Mouse (Mus musculus): ENCODE data around the gene Uqcr10. TPM values are rescaled to one million over a fixed set of nuclear protein-coding genes. Genes with fewer than 3 reads are reported as not detected.
"Not testable (repeated sequence)": the region's sequence is repeated elsewhere in the genome, so short reads cannot be mapped to it uniquely, and the experiment has no call there.

Gene Uqcr10
- polyA plus RNA-seq, 1 experiment from 2014 or later, result 889 TPM

GRCm38 (mm10) chr11:4712822-4713221 lies 8.7 kb upstream of the Uqcr10 start:
- no peaks in the 10 kb centered on the region for H3K27me3 ChIP-seq
- H3K4me2 ChIP-seq, result no peak overlapping the region
- no peak overlapping the region for H3K27ac ChIP-seq
- H3K9ac ChIP-seq, result no peak overlapping the region
- no peaks in the 10 kb centered on the region for H3K4me1 ChIP-seq
- no peak for ATAC-seq (replicated peaks; ENCODE audit: low FRiP score)
- H3K4me3 ChIP-seq (replicated peaks), result no peak overlapping the region
- H3K9me3 ChIP-seq (replicated peaks), result no peaks in the 10 kb centered on the region
- no peaks in the 10 kb centered on the region for H3K36me3 ChIP-seq

GRCm38 (mm10) chr11:4710188-4710587 lies 6.0 kb upstream of the Uqcr10 start:
- H3K9ac ChIP-seq; ATAC-seq (replicated peaks; ENCODE audit: low FRiP score); H3K4me2 ChIP-seq; H3K4me1 ChIP-seq; H3K27ac ChIP-seq; H3K9me3 ChIP-seq (replicated peaks); H3K4me3 ChIP-seq (replicated peaks); H3K36me3 ChIP-seq; H3K27me3 ChIP-seq: not testable (repeated sequence)
- WGBS, result 85% methylated on average over 4 of the region's 4 CpGs

GRCm38 (mm10) chr11:4705178-4705577 lies 1.0 kb upstream of the Uqcr10 start:
- Histone ChIP-seq H3K27me3 (no peaks in the 10 kb centered on the region), H3K27ac (peak overlapping the region; percentile 66), H3K9me3 (replicated peaks) (no peaks in the 10 kb centered on the region), H3K4me1 (peaks cover 13% of the 10 kb centered on the region), H3K9ac (peak overlapping the region; percentile 58), H3K4me2 (peak overlapping the region; percentile 79), H3K4me3 (replicated peaks) (peak overlapping the region; percentile 89), H3K36me3 (peaks cover 23% of the 10 kb centered on the region)
- no peak for ATAC-seq (replicated peaks; ENCODE audit: low FRiP score)
- WGBS, result 5% methylated on average over 4 of the region's 4 CpGs

- no peak; the same call in 1 of the 2 replicates for ATAC-seq (replicated peaks; ENCODE audit: low FRiP score)
- H3K27ac ChIP-seq, result peak overlapping the region; percentile 84
- peaks cover 23% of the 10 kb centered on the region for H3K36me3 ChIP-seq
Measured at GRCm38 (mm10) chr11:4703688-4704071, 462 bp downstream of the Uqcr10 start.

GRCm38 (mm10) chr11:4700726-4701125 lies 3.4 kb downstream of the Uqcr10 start:
- ATAC-seq (replicated peaks; ENCODE audit: low FRiP score), result no peak
- Histone ChIP-seq H3K36me3 (peaks cover 23% of the 10 kb centered on the region), H3K4me2 (no peak overlapping the region), H3K4me3 (replicated peaks) (no peak overlapping the region), H3K4me1 (peaks cover 13% of the 10 kb centered on the region), H3K9ac (no peak overlapping the region), H3K9me3 (replicated peaks) (no peaks in the 10 kb centered on the region), H3K27ac (no peak overlapping the region), H3K27me3 (no peaks in the 10 kb centered on the region)
- 84% methylated on average over 8 of the region's 8 CpGs for WGBS

More at GRCm38 (mm10) chr11:4703688-4704071, 462 bp downstream of the Uqcr10 start:
- Histone ChIP-seq H3K4me2 (peak overlapping the region; percentile 79), H3K9me3 (replicated peaks) (no peaks in the 10 kb centered on the region), H3K4me1 (peaks cover 13% of the 10 kb centered on the region), H3K27me3 (no peaks in the 10 kb centered on the region), H3K4me3 (replicated peaks) (peak overlapping the region; percentile 89), H3K9ac (peak overlapping the region; percentile 85)
- 3% methylated on average over 12 of the region's 12 CpGs for WGBS

- Histone ChIP-seq H3K27ac (no peak overlapping the region), H3K27me3 (no peaks in the 10 kb centered on the region), H3K9me3 (replicated peaks) (0 out of 2 replicates have a peak, but pooled peaks cover 7% of the 10 kb centered on the region), H3K9ac (no peak overlapping the region), H3K36me3 (peaks cover 20% of the 10 kb centered on the region), H3K4me2 (no peak overlapping the region), H3K4me1 (no peaks in the 10 kb centered on the region), H3K4me3 (replicated peaks) (no peak overlapping the region)
- WGBS, result 49% methylated on average over 7 of the region's 7 CpGs
- no peak for ATAC-seq (replicated peaks; ENCODE audit: low FRiP score)
Measured at GRCm38 (mm10) chr11:4697043-4697983, 6.8 kb downstream of the Uqcr10 start.

- Histone ChIP-seq H3K36me3 (no peaks in the 10 kb centered on the region), H3K4me2 (no peak overlapping the region), H3K27me3 (no peaks in the 10 kb centered on the region), H3K9ac (no peak overlapping the region), H3K4me1 (no peaks in the 10 kb centered on the region), H3K27ac (no peak overlapping the region), H3K9me3 (replicated peaks) (0 out of 2 replicates have a peak, but pooled peaks cover 7% of the 10 kb centered on the region), H3K4me3 (replicated peaks) (no peak overlapping the region)
- no peak for ATAC-seq (replicated peaks; ENCODE audit: low FRiP score)
- WGBS, result 88% methylated on average over 11 of the region's 11 CpGs
Measured at GRCm38 (mm10) chr11:4692162-4692561, 12.0 kb downstream of the Uqcr10 start.

- H3K4me1 ChIP-seq, result no peaks in the 10 kb centered on the region
- H3K9me3 ChIP-seq (replicated peaks), result 0 out of 2 replicates have a peak, but pooled peaks cover 7% of the 10 kb centered on the region
- no peak overlapping the region for H3K4me2 ChIP-seq
- no peak overlapping the region for H3K27ac ChIP-seq
- no peak overlapping the region for H3K4me3 ChIP-seq (replicated peaks)
- no peaks in the 10 kb centered on the region for H3K36me3 ChIP-seq
- no peak overlapping the region for H3K9ac ChIP-seq
- WGBS, result 66% methylated on average over 10 of the region's 10 CpGs
- no peaks in the 10 kb centered on the region for H3K27me3 ChIP-seq
- no peak for ATAC-seq (replicated peaks; ENCODE audit: low FRiP score)
Measured at GRCm38 (mm10) chr11:4691213-4691612, 12.9 kb downstream of the Uqcr10 start.

- Histone ChIP-seq H3K4me2 (no peak overlapping the region), H3K9me3 (replicated peaks) (0 out of 2 replicates have a peak, but pooled peaks cover 7% of the 10 kb centered on the region), H3K9ac (no peak overlapping the region), H3K4me3 (replicated peaks) (no peak overlapping the region), H3K4me1 (no peaks in the 10 kb centered on the region), H3K36me3 (no peaks in the 10 kb centered on the region), H3K27ac (no peak overlapping the region), H3K27me3 (no peaks in the 10 kb centered on the region)
- ATAC-seq (replicated peaks; ENCODE audit: low FRiP score), result no peak
- 73% methylated on average over 7 of the region's 7 CpGs for WGBS
Measured at GRCm38 (mm10) chr11:4690353-4690752, 13.8 kb downstream of the Uqcr10 start.

- no peak overlapping the region for H3K4me3 ChIP-seq (replicated peaks)
- 46% methylated on average over 11 of the region's 11 CpGs for WGBS
- H3K4me1 ChIP-seq, result no peaks in the 10 kb centered on the region
- no peaks in the 10 kb centered on the region for H3K9me3 ChIP-seq (replicated peaks)
- H3K9ac ChIP-seq, result no peak overlapping the region
- H3K36me3 ChIP-seq, result peaks cover 5% of the 10 kb centered on the region
- no peak overlapping the region for H3K4me2 ChIP-seq
- no peak for ATAC-seq (replicated peaks; ENCODE audit: low FRiP score)
- H3K27me3 ChIP-seq, result no peaks in the 10 kb centered on the region
- no peak overlapping the region for H3K27ac ChIP-seq
Measured at GRCm38 (mm10) chr11:4688632-4689380, 15.3 kb downstream of the Uqcr10 start.

GRCm38 (mm10) chr11:4687874-4688273 lies 16.3 kb downstream of the Uqcr10 start:
- H3K4me3 ChIP-seq (replicated peaks), result no peak overlapping the region
- no peaks in the 10 kb centered on the region for H3K4me1 ChIP-seq
- WGBS, result 19% methylated on average over 3 of the region's 3 CpGs
- no peaks in the 10 kb centered on the region for H3K9me3 ChIP-seq (replicated peaks)
- no peak overlapping the region for H3K9ac ChIP-seq
- H3K27ac ChIP-seq, result no peak overlapping the region
- H3K4me2 ChIP-seq, result no peak overlapping the region
- ATAC-seq (replicated peaks; ENCODE audit: low FRiP score), result no peak
- H3K36me3 ChIP-seq, result peaks cover 15% of the 10 kb centered on the region
- H3K27me3 ChIP-seq, result no peaks in the 10 kb centered on the region

- Histone ChIP-seq H3K36me3 (peaks cover 23% of the 10 kb centered on the region), H3K4me3 (replicated peaks) (no peak overlapping the region), H3K27ac (no peak overlapping the region), H3K9ac (no peak overlapping the region), H3K4me2 (no peak overlapping the region), H3K9me3 (replicated peaks) (no peaks in the 10 kb centered on the region), H3K4me1 (no peaks in the 10 kb centered on the region), H3K27me3 (no peaks in the 10 kb centered on the region)
- no peak for ATAC-seq (replicated peaks; ENCODE audit: low FRiP score)
- WGBS, result 70% methylated on average over 3 of the region's 3 CpGs
Measured at GRCm38 (mm10) chr11:4687027-4687426, 17.1 kb downstream of the Uqcr10 start.

Measured in kidney, embryonic 15.5 days (tissue).